Mouse (Mus musculus) MEL (cell line): ENCODE data around the gene Slc5a10. TPM values are rescaled to one million over a fixed set of nuclear protein-coding genes. Genes with fewer than 3 reads are reported as not detected.

Experiments
- DNase-seq: peaks from one replicate; pipeline ENCODE4 v3.0.0; 2011; ENCODE audit warnings: low read depth, low spot score
- H3K27ac ChIP-seq: 2 replicates; pipeline ENCODE4 v1.5.1; 2012; ENCODE audit warnings: low read depth, mild to moderate bottlenecking, control low read depth, low read length, moderate library complexity; ENCODE audit not compliant: control insufficient read depth
- H3K27me3 ChIP-seq, 2 experiments: fragments of 150-350 bp in 1 of 2; sonication (generic) in 1 of 2; 2 replicates each; pipeline ENCODE4 v1.6.1; 2012; ENCODE audit warnings: low read length in 2 of 2, mild to moderate bottlenecking in 2 of 2, improper control_type of control experiment in 1 of 2, moderate library complexity in 1 of 2; ENCODE audit not compliant: insufficient read depth in 2 of 2, control insufficient read depth in 1 of 2
- H3K36me3 ChIP-seq, 2 experiments: 2 replicates each; pipeline ENCODE4 v1.6.1; 2012 to 2014; ENCODE audit warnings: low read length in 2 of 2, improper control_type of control experiment in 1 of 2, inconsistent platforms in 1 of 2, mild to moderate bottlenecking in 1 of 2; ENCODE audit not compliant: insufficient read depth in 2 of 2, control insufficient read depth in 1 of 2
- H3K4me1 ChIP-seq, 2 experiments: fragments of 150-350 bp in 1 of 2; sonication (generic) in 1 of 2; 2 replicates each; pipeline ENCODE4 v1.6.1; 2012; ENCODE audit warnings: low read length in 2 of 2, improper control_type of control experiment in 1 of 2, mild to moderate bottlenecking in 1 of 2; ENCODE audit not compliant: insufficient read depth in 2 of 2, control insufficient read depth in 1 of 2
- H3K4me3 ChIP-seq, 2 experiments: fragments of 150-350 bp in 1 of 2; sonication (generic) in 1 of 2; 2 replicates each; pipeline ENCODE4 v1.5.1; 2012; ENCODE audit warnings: low read depth in 2 of 2, low read length in 2 of 2, mild to moderate bottlenecking in 2 of 2, moderate library complexity in 2 of 2, control low read depth in 1 of 2, improper control_type of control experiment in 1 of 2; ENCODE audit not compliant: control insufficient read depth in 1 of 2, insufficient read depth in 1 of 2
- H3K79me2 ChIP-seq: 2 replicates; pipeline ENCODE4 v1.6.1; 2012; ENCODE audit warnings: mild to moderate bottlenecking, low read length, moderate library complexity; ENCODE audit not compliant: control insufficient read depth, poor library complexity, insufficient read depth
- H3K9ac ChIP-seq: 2 replicates; pipeline ENCODE4 v1.6.1; 2012; ENCODE audit warnings: low read depth, mild to moderate bottlenecking, control low read depth, low read length, moderate library complexity; ENCODE audit not compliant: control insufficient read depth, poor library complexity, severe bottlenecking
- H3K9me3 ChIP-seq: fragments of 150-350 bp; sonication (generic); replicated peaks from 2 replicates; pipeline ENCODE4 v1.6.1; 2012; ENCODE audit warnings: mild to moderate bottlenecking, low read length, improper control_type of control experiment, moderate library complexity; ENCODE audit not compliant: insufficient read depth
- BHLHE40 ChIP-seq: IDR thresholded peaks from 2 replicates; pipeline ENCODE4 v1.6.1; 2012; ENCODE audit warnings: low read depth, mild to moderate bottlenecking, inconsistent platforms, low read length, improper control_type of control experiment, borderline replicate concordance
- CHD1 ChIP-seq: IDR thresholded peaks from 2 replicates; pipeline ENCODE4 v1.6.1; 2012; ENCODE audit warnings: low read depth, mild to moderate bottlenecking, inconsistent platforms, low read length, improper control_type of control experiment
- CHD2 ChIP-seq: IDR thresholded peaks from 2 replicates; pipeline ENCODE4 v1.6.1; 2011; ENCODE audit warnings: low read length, improper control_type of control experiment
- E2F4 ChIP-seq: IDR thresholded peaks from 2 replicates; pipeline ENCODE4 v1.6.1; 2011; ENCODE audit warnings: low read depth, low read length, improper control_type of control experiment, borderline replicate concordance
- ELF1 ChIP-seq: IDR thresholded peaks from 2 replicates; pipeline ENCODE4 v1.6.1; 2014; ENCODE audit warnings: low read depth, mild to moderate bottlenecking, inconsistent platforms, low read length, improper control_type of control experiment, moderate library complexity
- EP300 ChIP-seq, 2 experiments: IDR thresholded peaks; 2 replicates each; pipeline ENCODE4 v1.6.1; 2011; ENCODE audit warnings: improper control_type of control experiment in 2 of 2, low read length in 2 of 2, low read depth in 1 of 2, mild to moderate bottlenecking in 1 of 2
- ETS1 ChIP-seq: IDR thresholded peaks from 2 replicates; pipeline ENCODE4 v1.6.1; 2012; ENCODE audit warnings: low read depth, mild to moderate bottlenecking, inconsistent platforms, low read length, improper control_type of control experiment, moderate library complexity
- GATA1 ChIP-seq: IDR thresholded peaks from 2 replicates; pipeline ENCODE4 v1.6.1; 2011; ENCODE audit warnings: low read depth, low read length, improper control_type of control experiment
- HCFC1 ChIP-seq: IDR thresholded peaks from 2 replicates; pipeline ENCODE4 v1.6.1; 2012; ENCODE audit warnings: low read depth, mild to moderate bottlenecking, inconsistent platforms, low read length, improper control_type of control experiment, moderate library complexity
- KAT2A ChIP-seq: conservative IDR thresholded peaks from 2 replicates; pipeline ENCODE4 v1.6.1; 2012; ENCODE audit warnings: low read depth, low read length, improper control_type of control experiment, inconsistent platforms
- MAFK ChIP-seq: IDR thresholded peaks from 2 replicates; pipeline ENCODE4 v1.6.1; 2011; ENCODE audit warnings: low read depth, mild to moderate bottlenecking, low read length, improper control_type of control experiment, borderline replicate concordance
- MAZ ChIP-seq: IDR thresholded peaks from 2 replicates; pipeline ENCODE4 v1.6.1; 2012; ENCODE audit warnings: low read depth, mild to moderate bottlenecking, inconsistent platforms, low read length, improper control_type of control experiment
- MEF2A ChIP-seq: IDR thresholded peaks from 2 replicates; pipeline ENCODE4 v1.6.1; 2014; ENCODE audit warnings: low read depth, mild to moderate bottlenecking, inconsistent platforms, low read length, improper control_type of control experiment; ENCODE audit not compliant: poor library complexity, insufficient replicate concordance, severe bottlenecking; ENCODE audit errors: extremely low read depth
- NELFE ChIP-seq: IDR thresholded peaks from 2 replicates; pipeline ENCODE4 v1.6.1; 2011; ENCODE audit warnings: low read depth, low read length, improper control_type of control experiment
- NRF1 ChIP-seq: IDR thresholded peaks from 2 replicates; pipeline ENCODE4 v1.6.1; 2014; ENCODE audit warnings: low read depth, mild to moderate bottlenecking, inconsistent platforms, low read length, improper control_type of control experiment, moderate library complexity; ENCODE audit not compliant: poor library complexity, insufficient read depth, severe bottlenecking
- POLR2A ChIP-seq, 2 experiments: IDR thresholded peaks; 2 replicates each; pipeline ENCODE4 v1.6.1; 2011 to 2012; ENCODE audit warnings: low read length in 2 of 2, mild to moderate bottlenecking in 2 of 2, control low read depth in 1 of 2, improper control_type of control experiment in 1 of 2, low read depth in 1 of 2, moderate library complexity in 1 of 2; ENCODE audit not compliant: control insufficient read depth in 1 of 2, insufficient read depth in 1 of 2, poor library complexity in 1 of 2
- POLR2AphosphoS2 ChIP-seq: IDR thresholded peaks from 2 replicates; pipeline ENCODE4 v1.6.1; 2011; ENCODE audit warnings: low read length, improper control_type of control experiment
- POLR2AphosphoS5 ChIP-seq: IDR thresholded peaks from 2 replicates; pipeline ENCODE4 v1.6.1; 2012; ENCODE audit warnings: low read depth, borderline replicate concordance, mild to moderate bottlenecking, inconsistent platforms, low read length, moderate library complexity, mixed read lengths
- RAD21 ChIP-seq: IDR thresholded peaks from 2 replicates; pipeline ENCODE4 v1.6.1; 2011; ENCODE audit warnings: mild to moderate bottlenecking, low read depth, low read length, improper control_type of control experiment
- RCOR1 ChIP-seq: IDR thresholded peaks from 2 replicates; pipeline ENCODE4 v1.6.1; 2012; ENCODE audit warnings: low read depth, mild to moderate bottlenecking, inconsistent platforms, low read length, improper control_type of control experiment
- SIN3A ChIP-seq: IDR thresholded peaks from 2 replicates; pipeline ENCODE4 v1.6.1; 2012; ENCODE audit warnings: low read length, improper control_type of control experiment, inconsistent platforms
- SMC3 ChIP-seq: IDR thresholded peaks from 2 replicates; pipeline ENCODE4 v1.6.1; 2011; ENCODE audit warnings: low read depth, low read length, improper control_type of control experiment
- TAL1 ChIP-seq: IDR thresholded peaks from 2 replicates; pipeline ENCODE4 v1.6.1; 2012; ENCODE audit warnings: mild to moderate bottlenecking, inconsistent platforms, low read length, moderate library complexity, mixed read lengths
- TBP ChIP-seq: IDR thresholded peaks from 2 replicates; pipeline ENCODE4 v1.8.0; 2011; ENCODE audit warnings: low read depth, low read length, improper control_type of control experiment
- TCF12 ChIP-seq: IDR thresholded peaks from 2 replicates; pipeline ENCODE4 v1.6.1; 2014; ENCODE audit warnings: low read depth, mild to moderate bottlenecking, inconsistent platforms, low read length, improper control_type of control experiment, moderate library complexity
- USF1 ChIP-seq: IDR thresholded peaks from 2 replicates; pipeline ENCODE4 v1.6.1; 2014; ENCODE audit warnings: low read depth, mild to moderate bottlenecking, inconsistent platforms, low read length, improper control_type of control experiment, moderate library complexity
- USF2 ChIP-seq, 2 experiments: IDR thresholded peaks; 2 replicates each; pipeline ENCODE4 v1.6.1; 2011 to 2012; ENCODE audit warnings: improper control_type of control experiment in 2 of 2, low read length in 2 of 2, borderline replicate concordance in 1 of 2, inconsistent platforms in 1 of 2, low read depth in 1 of 2, mild to moderate bottlenecking in 1 of 2; ENCODE audit not compliant: insufficient read depth in 1 of 2
- ZKSCAN1 ChIP-seq: IDR thresholded peaks from 2 replicates; pipeline ENCODE4 v1.6.1; 2012; ENCODE audit warnings: low read depth, mild to moderate bottlenecking, inconsistent platforms, low read length, improper control_type of control experiment, moderate library complexity
- ZMIZ1 ChIP-seq: IDR thresholded peaks from 2 replicates; pipeline ENCODE4 v1.6.1; 2012; ENCODE audit warnings: low read depth, mild to moderate bottlenecking, inconsistent platforms, low read length, improper control_type of control experiment, moderate library complexity
- polyA plus RNA-seq, 2 experiments: library from polyadenylated mRNA; stranded (reverse) in 1 of 2; unstranded in 1 of 2; fragments of >175 nt in 1 of 2; fragments of >200 nt in 1 of 2; gene quantifications; 2 replicates each; pipeline versions ENCODE4 v1.2.1 to v1.2.4; 2012; ENCODE audit warnings: low replicate concordance in 2 of 2, low read depth in 1 of 2; ENCODE audit not compliant: insufficient read length in 2 of 2, insufficient read depth in 1 of 2, missing spikeins in 1 of 2
- total RNA-seq: library from RNA; depleted of rRNA; stranded (reverse); fragments of 300-350 nt; gene quantifications from 2 replicates; pipeline ENCODE4 v1.2.3, GENCODE M21; 2012; rRNA removed

The Slc5a10 gene
- not detected in 2 replicates for total RNA-seq
- polyA plus RNA-seq = under 1 TPM in 1 of 2 experiments, not detected in 1; 0.08 TPM

DNA sequence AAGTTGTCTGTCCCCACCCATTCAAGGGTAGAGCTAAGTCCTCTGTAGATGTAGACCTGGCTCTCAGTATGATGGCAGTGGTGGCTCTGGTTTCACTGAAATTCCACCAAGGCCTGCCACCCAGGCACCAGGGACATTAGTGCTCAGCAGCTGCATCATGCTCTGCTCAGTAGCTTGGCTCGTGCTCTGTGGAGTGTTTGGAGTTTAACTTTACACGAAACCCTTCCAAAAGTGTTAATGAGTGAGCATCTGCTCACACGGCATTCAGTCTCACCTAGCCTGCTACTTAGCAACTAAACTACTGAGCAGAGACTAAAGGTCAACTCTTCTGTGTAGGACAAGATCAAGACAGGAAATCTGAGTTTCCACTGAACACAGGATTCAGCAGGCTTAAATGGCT is at the start of gene Slc5a10:
TSS of gene Slc5a10 (minus strand) at position 191 of the 400 bp plus-strand sequence.
- H3K9ac ChIP-seq = no peak within 1 kb of the TSS
- no peaks in the 10 kb centered on the region for H3K4me1 ChIP-seq
- H3K27me3 ChIP-seq = no peaks in the 10 kb centered on the region
- no peak within 1 kb of the TSS for H3K4me3 ChIP-seq
- no peaks in the 10 kb centered on the region for H3K9me3 ChIP-seq
- no peaks in the 10 kb centered on the region for H3K79me2 ChIP-seq
- no peaks in the 10 kb centered on the region for H3K36me3 ChIP-seq
- no peak within 1 kb of the TSS for H3K27ac ChIP-seq
- TF ChIP-seq NRF1 (no peak), CHD2 (no peak), ETS1 (no peak), ELF1 (no peak), HCFC1 (no peak), SMC3 (no peak), POLR2AphosphoS2 (no peak), USF1 (no peak), TAL1 (no peak), MAFK (no peak), KAT2A (no peak), CHD1 (no peak), POLR2A (IDR thresholded peaks at IDR 0.05; ENCODE audit: control insufficient read depth in 1 of 2, insufficient read depth in 1 of 2, low read depth in 1 of 2, low read length in 2 of 2, poor library complexity in 1 of 2) (no peak), BHLHE40 (no peak), SIN3A (no peak), ZKSCAN1 (no peak), MEF2A (no peak)
- no peak for DNase-seq

DNA sequence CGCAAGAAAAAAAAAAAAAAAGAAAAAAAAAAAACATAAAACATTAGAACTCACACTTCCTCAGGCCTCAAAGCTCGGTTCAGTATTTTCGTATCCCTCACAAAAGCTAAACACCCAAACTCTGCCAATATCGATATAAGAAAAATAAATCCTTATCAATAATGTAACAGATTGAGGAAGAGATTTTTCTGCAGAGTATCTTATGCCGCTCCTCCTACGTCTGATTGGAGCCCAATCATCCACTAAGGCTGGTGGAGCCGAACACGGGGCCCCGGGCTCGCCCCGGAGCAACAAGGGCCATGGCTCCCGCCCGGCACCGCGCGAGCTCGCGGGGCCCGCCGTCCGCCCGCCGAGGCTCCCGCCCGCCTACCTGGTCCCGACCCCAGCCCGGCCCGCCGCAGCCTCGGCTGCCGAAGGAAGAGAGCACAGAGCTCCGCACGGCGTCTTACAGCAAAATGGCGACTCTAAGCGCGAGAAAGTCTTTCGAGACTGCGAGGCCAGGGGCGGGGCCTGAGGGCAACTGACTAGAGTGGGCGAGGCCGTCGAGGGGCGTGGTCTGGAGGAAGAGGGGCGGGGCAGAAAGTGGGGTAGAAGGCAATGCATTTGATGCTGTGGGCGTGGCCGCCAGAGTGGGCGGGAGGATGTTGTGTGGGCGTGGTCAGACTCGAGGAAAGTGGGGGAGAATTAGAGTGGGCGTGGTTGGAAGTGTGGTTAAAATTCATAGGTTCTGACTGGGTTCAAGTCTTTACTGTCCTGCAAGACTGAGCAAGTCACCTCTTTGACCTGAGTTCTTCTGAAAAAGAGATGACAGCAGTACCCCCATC is 41.2 kb upstream of the Slc5a10 start, which contains the start of gene Prpsap2:
TSS of gene Prpsap2 (minus strand) at position 505 of the 824 bp plus-strand sequence.
- H3K27me3 ChIP-seq = no peaks in the 10 kb centered on the region
- H3K79me2 ChIP-seq = no peaks in the 10 kb centered on the region; the same call in 1 of the 2 replicates
- H3K4me1 ChIP-seq = peaks cover 11 to 24% of the 10 kb centered on the region in 2 experiments
- H3K9ac ChIP-seq = peak within 1 kb of the TSS; percentile 74
- H3K27ac ChIP-seq = peak within 1 kb of the TSS; percentile 42; the same call in 1 of the 2 replicates
- H3K4me3 ChIP-seq = peak within 1 kb of the TSS; percentile 56 to 91
- peak; percentile 99 for DNase-seq
- H3K9me3 ChIP-seq = no peaks in the 10 kb centered on the region
- H3K36me3 ChIP-seq = peaks cover 0 to 31% of the 10 kb centered on the region in 2 experiments; a peak in 2 of 4 replicates
- TF ChIP-seq USF2 (IDR thresholded peaks at IDR 0.05; ENCODE audit: borderline replicate concordance in 1 of 2, insufficient read depth in 1 of 2, low read depth in 1 of 2, low read length in 2 of 2) (no peak), POLR2AphosphoS5 (no peak), E2F4 (0 out of 2 replicates have a peak, but pooled peaks have one; percentile 33), TBP (peak; percentile 71; the same call in 1 of the 2 replicates), TAL1 (no peak), ZMIZ1 (peak; percentile 70; the same call in 1 of the 2 replicates), ETS1 (peak; percentile 30; the same call in 1 of the 2 replicates), RAD21 (no peak), NELFE (peak; percentile 88), GATA1 (peak; percentile 70), EP300 (IDR thresholded peaks at IDR 0.05; ENCODE audit: low read depth in 1 of 2, low read length in 2 of 2) (peak; percentile 17 to 43; a peak in 3 of 4 replicates), POLR2AphosphoS2 (peak; percentile 84), MAZ (no peak), TCF12 (0 out of 2 replicates have a peak, but pooled peaks have one; percentile 9), RCOR1 (peak; percentile 96), SMC3 (no peak), ZKSCAN1 (peak; percentile 71)
